Mouse (Mus musculus): ENCODE results near the gene Ccdc24. TPM values are rescaled to one million over a fixed set of nuclear protein-coding genes. Genes with fewer than 3 reads are reported as not detected.

Ccdc24 gene
- polyA plus RNA-seq, 1 experiment from 2014 or later, result 1.7 TPM

DNA sequence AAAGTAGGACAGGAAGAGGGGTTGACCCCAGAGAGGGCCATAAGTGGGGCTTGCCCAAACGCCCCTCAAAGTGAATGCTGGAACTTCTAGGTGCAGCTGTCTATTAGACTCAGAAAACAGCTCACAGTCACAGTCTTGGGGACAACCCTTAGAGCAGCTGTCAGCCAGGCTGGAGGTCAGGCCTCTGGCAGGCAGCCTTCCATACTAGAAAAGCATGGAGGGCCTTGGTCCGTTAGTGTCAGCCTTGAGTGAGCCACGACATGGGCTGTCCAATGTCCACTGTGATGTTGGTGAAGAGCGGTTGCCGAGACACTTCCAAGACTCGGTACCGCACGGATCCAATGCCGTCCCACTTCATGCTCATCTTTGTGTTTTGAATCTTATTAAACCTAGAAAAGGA, 1.3 kb upstream of the Ccdc24 start:
- no peak overlapping the region for H3K27ac ChIP-seq
- H3K4me3 ChIP-seq, result no peak overlapping the region
- H3K9ac ChIP-seq, result no peak overlapping the region
- H3K36me3 ChIP-seq, result peaks cover 33% of the 10 kb centered on the region
- no peak overlapping the region for H3K4me2 ChIP-seq
- 0 out of 2 replicates have a peak, but pooled peaks cover 6% of the 10 kb centered on the region for H3K27me3 ChIP-seq (replicated peaks)
- H3K4me1 ChIP-seq, result peaks cover 54% of the 10 kb centered on the region
- no peaks in the 10 kb centered on the region for H3K9me3 ChIP-seq (replicated peaks)
- no peak for ATAC-seq
- 89% methylated on average over 9 of the region's 9 CpGs for WGBS (ENCODE audit: insufficient replicate concordance)

- Histone ChIP-seq H3K27ac (peak overlapping the region; percentile 64), H3K4me3 (peak overlapping the region; percentile 46), H3K27me3 (replicated peaks) (peaks cover 13% of the 10 kb centered on the region; the same call in 1 of the 2 replicates), H3K9ac (peak overlapping the region; percentile 51), H3K4me2 (peak overlapping the region; percentile 75), H3K4me1 (peaks cover 69% of the 10 kb centered on the region), H3K36me3 (peaks cover 42% of the 10 kb centered on the region), H3K9me3 (replicated peaks) (no peaks in the 10 kb centered on the region)
- ATAC-seq, result peak; percentile 53
- 39% methylated on average over 7 of the region's 7 CpGs for WGBS (ENCODE audit: insufficient replicate concordance)
These were observed 570 bp downstream of the Ccdc24 start for GRCm38 (mm10) chr4:117871787-117872186.

- peak; percentile 31; the same call in 1 of the 2 replicates for ATAC-seq
- Histone ChIP-seq H3K4me1 (peaks cover 78% of the 10 kb centered on the region), H3K27ac (peak overlapping the region; percentile 64), H3K9me3 (replicated peaks) (no peaks in the 10 kb centered on the region), H3K9ac (no peak overlapping the region), H3K4me3 (no peak overlapping the region), H3K4me2 (no peak overlapping the region), H3K27me3 (replicated peaks) (peaks cover 15% of the 10 kb centered on the region; the same call in 1 of the 2 replicates), H3K36me3 (peaks cover 52% of the 10 kb centered on the region)
- 36% methylated on average over 1 of the region's 1 CpGs for WGBS (ENCODE audit: insufficient replicate concordance)
These were observed 1.9 kb downstream of the Ccdc24 start for GRCm38 (mm10) chr4:117870437-117870836.

DNA sequence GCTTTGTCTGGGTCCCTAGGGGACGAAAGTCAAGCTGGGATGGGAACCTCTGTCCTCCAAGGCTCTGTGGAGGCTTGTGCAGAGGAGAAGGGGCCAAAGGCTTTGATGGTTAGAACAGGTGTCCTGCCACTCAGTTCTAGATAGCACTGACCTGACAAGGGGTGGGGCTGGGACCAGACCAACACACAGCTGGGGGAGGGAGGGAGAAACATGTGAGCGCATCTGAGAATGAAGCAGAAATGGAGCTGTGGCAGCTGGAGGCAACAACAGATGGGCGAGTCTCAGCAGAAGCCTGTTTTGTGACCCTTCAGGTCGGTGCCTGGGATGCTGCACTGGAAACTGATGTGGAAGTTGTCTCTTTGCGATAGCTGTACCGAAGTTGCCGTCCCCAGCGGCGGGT, 3.0 kb downstream of the Ccdc24 start:
- WGBS (ENCODE audit: insufficient replicate concordance), result 80% methylated on average over 9 of the region's 9 CpGs

GRCm38 (mm10) chr4:117867823-117868222, 4.5 kb downstream of the Ccdc24 start:
- H3K4me3 ChIP-seq, result no peak overlapping the region
- H3K9me3 ChIP-seq (replicated peaks), result no peaks in the 10 kb centered on the region
- H3K9ac ChIP-seq, result no peak overlapping the region
- H3K36me3 ChIP-seq, result peaks cover 78% of the 10 kb centered on the region
- 23% methylated on average over 24 of the region's 24 CpGs for WGBS (ENCODE audit: insufficient replicate concordance)
- no peak overlapping the region for H3K27ac ChIP-seq
- peak overlapping the region; percentile 35 for H3K4me2 ChIP-seq
- peaks cover 20% of the 10 kb centered on the region; the same call in 1 of the 2 replicates for H3K27me3 ChIP-seq (replicated peaks)
- peaks cover 73% of the 10 kb centered on the region for H3K4me1 ChIP-seq
- ATAC-seq, result no peak

More for the DNA sequence above, 3.0 kb downstream of the Ccdc24 start:
- Histone ChIP-seq H3K9me3 (replicated peaks) (no peaks in the 10 kb centered on the region), H3K9ac (no peak overlapping the region; the same call in 1 of the 2 replicates), H3K4me1 (peaks cover 78% of the 10 kb centered on the region), H3K4me3 (no peak overlapping the region), H3K4me2 (no peak overlapping the region), H3K36me3 (peaks cover 63% of the 10 kb centered on the region), H3K27me3 (replicated peaks) (peaks cover 17% of the 10 kb centered on the region; the same call in 1 of the 2 replicates), H3K27ac (peak overlapping the region; percentile 64)
- no peak for ATAC-seq

- Histone ChIP-seq H3K4me3 (no peak overlapping the region), H3K36me3 (peaks cover 86% of the 10 kb centered on the region), H3K27ac (peak overlapping the region; percentile 47; the same call in 1 of the 2 replicates), H3K27me3 (replicated peaks) (peaks cover 20% of the 10 kb centered on the region; the same call in 1 of the 2 replicates), H3K4me1 (peaks cover 72% of the 10 kb centered on the region), H3K4me2 (no peak overlapping the region), H3K9me3 (replicated peaks) (no peaks in the 10 kb centered on the region), H3K9ac (no peak overlapping the region)
- 39% methylated on average over 6 of the region's 6 CpGs for WGBS (ENCODE audit: insufficient replicate concordance)
- ATAC-seq, result no peak
These were observed 5.4 kb downstream of the Ccdc24 start for GRCm38 (mm10) chr4:117867000-117867399.

GRCm38 (mm10) chr4:117866083-117866482, 6.3 kb downstream of the Ccdc24 start:
- no peak for ATAC-seq
- Histone ChIP-seq H3K36me3 (peaks cover 96% of the 10 kb centered on the region), H3K27me3 (replicated peaks) (peaks cover 20% of the 10 kb centered on the region; the same call in 1 of the 2 replicates), H3K27ac (0 out of 2 replicates have a peak overlapping the region, but pooled peaks have one; percentile 12), H3K4me3 (no peak overlapping the region), H3K4me2 (no peak overlapping the region), H3K4me1 (peaks cover 71% of the 10 kb centered on the region), H3K9me3 (replicated peaks) (no peaks in the 10 kb centered on the region), H3K9ac (no peak overlapping the region; the same call in 1 of the 2 replicates)
- WGBS (ENCODE audit: insufficient replicate concordance), result 80% methylated on average over 9 of the region's 9 CpGs

DNA sequence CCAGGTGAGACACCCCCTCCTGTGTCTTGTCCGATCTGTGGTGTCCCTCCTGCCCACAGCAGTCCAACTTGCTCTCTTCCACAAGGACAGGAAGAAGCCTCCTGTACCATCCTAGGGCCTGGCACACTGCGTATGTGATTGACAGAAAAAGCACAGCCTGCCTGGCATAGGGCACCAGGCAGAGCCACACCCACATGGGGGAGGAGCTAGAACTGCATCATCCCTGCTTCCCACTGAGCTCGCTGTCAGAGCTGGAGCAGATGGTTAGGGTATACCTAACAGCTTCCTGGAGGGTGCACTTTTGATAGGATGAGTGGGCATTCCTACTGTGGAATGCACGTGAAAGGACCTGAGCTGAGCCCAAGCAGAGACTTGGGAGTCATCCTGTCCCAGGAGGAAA, 9.5 kb downstream of the Ccdc24 start:
- H3K4me2 ChIP-seq, result no peak overlapping the region
- WGBS (ENCODE audit: insufficient replicate concordance), result 62% methylated on average over 4 of the region's 4 CpGs
- H3K9me3 ChIP-seq (replicated peaks), result no peaks in the 10 kb centered on the region
- ATAC-seq, result no peak
- no peak overlapping the region for H3K9ac ChIP-seq
- no peak overlapping the region for H3K27ac ChIP-seq
- 0 out of 2 replicates have a peak, but pooled peaks cover 14% of the 10 kb centered on the region for H3K27me3 ChIP-seq (replicated peaks)
- H3K4me1 ChIP-seq, result peaks cover 53% of the 10 kb centered on the region
- peaks cover 100% of the 10 kb centered on the region for H3K36me3 ChIP-seq
- H3K4me3 ChIP-seq, result no peak overlapping the region

GRCm38 (mm10) chr4:117860570-117860969, 11.8 kb downstream of the Ccdc24 start:
- Histone ChIP-seq H3K9me3 (replicated peaks) (no peaks in the 10 kb centered on the region), H3K27me3 (replicated peaks) (0 out of 2 replicates have a peak, but pooled peaks cover 6% of the 10 kb centered on the region), H3K4me2 (no peak overlapping the region), H3K4me1 (peaks cover 42% of the 10 kb centered on the region), H3K4me3 (no peak overlapping the region), H3K36me3 (peaks cover 100% of the 10 kb centered on the region), H3K27ac (no peak overlapping the region), H3K9ac (no peak overlapping the region)
- 89% methylated on average over 9 of the region's 9 CpGs for WGBS (ENCODE audit: insufficient replicate concordance)
- ATAC-seq, result no peak

DNA sequence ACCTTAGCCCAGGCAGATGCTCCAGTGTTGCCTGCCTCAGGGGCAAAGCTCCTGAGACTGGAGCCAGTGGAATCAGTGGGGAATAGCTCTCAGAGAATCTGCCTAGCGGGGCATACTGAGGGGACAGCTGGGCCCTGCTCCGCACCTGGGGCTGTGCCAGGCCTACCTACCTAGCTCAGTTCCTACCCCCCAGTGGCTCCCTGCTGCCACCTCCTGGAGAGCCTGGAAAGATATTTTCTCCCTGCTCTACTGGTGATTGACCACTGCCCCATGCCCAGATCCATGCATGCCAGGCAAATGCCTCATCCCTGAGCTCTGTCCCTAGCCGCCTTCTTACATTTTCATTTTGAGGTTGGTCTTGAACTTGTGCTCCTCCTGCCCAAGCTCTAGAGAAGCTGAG, 13.6 kb downstream of the Ccdc24 start:
- H3K4me1 ChIP-seq, result peaks cover 45% of the 10 kb centered on the region
- no peak overlapping the region for H3K9ac ChIP-seq
- WGBS (ENCODE audit: insufficient replicate concordance), result 73% methylated on average over 3 of the region's 3 CpGs
- no peak overlapping the region for H3K4me2 ChIP-seq
- ATAC-seq, result peak; percentile 55
- H3K9me3 ChIP-seq (replicated peaks), result no peaks in the 10 kb centered on the region
- H3K4me3 ChIP-seq, result no peak overlapping the region
- 0 out of 2 replicates have a peak, but pooled peaks cover 2% of the 10 kb centered on the region for H3K27me3 ChIP-seq (replicated peaks)
- peak overlapping the region; percentile 32; the same call in 1 of the 2 replicates for H3K27ac ChIP-seq
- H3K36me3 ChIP-seq, result peaks cover 100% of the 10 kb centered on the region

DNA sequence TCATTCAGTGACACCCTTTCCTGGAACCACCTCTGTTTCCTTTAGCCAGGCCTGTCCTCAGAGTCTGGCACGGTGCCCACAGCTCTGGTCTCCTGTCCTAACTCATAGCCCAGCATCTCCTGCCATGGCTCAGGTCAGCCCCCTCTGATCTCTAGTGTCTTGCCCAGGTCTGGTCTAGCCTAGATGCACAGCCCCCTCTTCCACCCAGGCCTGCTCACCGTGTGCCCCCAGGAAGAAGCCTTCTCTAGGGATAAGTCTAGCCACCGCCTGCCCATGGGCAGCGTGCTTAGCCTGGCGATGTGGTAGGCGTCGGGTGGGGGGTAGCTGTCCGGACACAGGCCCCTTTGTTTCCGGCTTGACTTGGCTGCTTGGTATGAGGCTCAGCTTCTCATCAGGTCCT, 17.2 kb downstream of the Ccdc24 start:
- Histone ChIP-seq H3K27ac (no peak overlapping the region), H3K27me3 (replicated peaks) (0 out of 2 replicates have a peak, but pooled peaks cover 3% of the 10 kb centered on the region), H3K4me2 (no peak overlapping the region), H3K4me1 (peaks cover 47% of the 10 kb centered on the region), H3K4me3 (no peak overlapping the region), H3K9ac (no peak overlapping the region), H3K36me3 (peaks cover 100% of the 10 kb centered on the region), H3K9me3 (replicated peaks) (no peaks in the 10 kb centered on the region)
- WGBS (ENCODE audit: insufficient replicate concordance), result 86% methylated on average over 9 of the region's 9 CpGs
- ATAC-seq, result no peak

- 91% methylated on average over 10 of the region's 10 CpGs for WGBS (ENCODE audit: insufficient replicate concordance)
These were observed 20.0 kb downstream of the Ccdc24 start for GRCm38 (mm10) chr4:117852152-117852868.

More at GRCm38 (mm10) chr4:117852152-117852868, 20.0 kb downstream of the Ccdc24 start:
- ATAC-seq, result no peak
- no peak overlapping the region for H3K4me3 ChIP-seq
- H3K9ac ChIP-seq, result no peak overlapping the region
- H3K4me1 ChIP-seq, result peaks cover 47% of the 10 kb centered on the region
- no peaks in the 10 kb centered on the region for H3K9me3 ChIP-seq (replicated peaks)
- no peak overlapping the region for H3K27ac ChIP-seq
- peaks cover 100% of the 10 kb centered on the region for H3K36me3 ChIP-seq
- H3K4me2 ChIP-seq, result no peak overlapping the region
- 0 out of 2 replicates have a peak, but pooled peaks cover 12% of the 10 kb centered on the region for H3K27me3 ChIP-seq (replicated peaks)

Data from liver, embryonic 12.5 days (tissue).